Mouse (Mus musculus): ENCODE results near the gene Clca3b. TPM values are rescaled to one million over a fixed set of nuclear protein-coding genes. Genes with fewer than 3 reads are reported as not detected.
A peak's percentile ranks its signal among the peaks of the same experiment; 100 is the strongest.
"Not testable (repeated sequence)": the region's sequence is repeated elsewhere in the genome, so short reads cannot be mapped to it uniquely, and the experiment has no call there.

Gene Clca3b
- polyA plus RNA-seq (2012; ENCODE audit: insufficient read depth, insufficient read length, missing spikeins): not detected in 2 replicates

DNA sequence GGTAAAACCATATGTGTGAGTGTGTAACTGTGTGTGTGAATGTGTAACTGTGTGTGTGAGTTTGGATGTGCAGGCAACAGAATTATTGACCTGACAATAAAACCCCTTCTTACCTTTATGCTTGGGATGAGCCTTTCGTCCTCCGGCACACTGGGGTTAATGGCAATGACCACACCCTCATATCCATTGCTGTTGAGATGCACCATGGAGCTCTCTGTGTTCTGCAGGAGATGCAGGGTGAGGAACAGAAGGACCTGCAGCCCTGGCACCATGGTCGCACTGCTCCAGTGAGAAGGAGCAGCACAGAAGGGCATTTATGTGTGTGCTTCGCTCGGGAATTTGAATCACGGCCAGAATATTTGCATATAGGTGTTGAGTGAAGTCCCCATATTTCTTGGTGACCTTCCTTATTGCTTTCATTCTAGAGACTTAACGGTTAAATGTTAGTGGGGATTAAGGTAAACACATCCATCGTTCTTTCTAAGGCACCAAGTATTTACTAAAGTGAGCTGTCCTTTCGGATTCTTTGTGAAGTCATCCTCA is at the start of gene Clca3b:
Gene Clca3b (minus strand): TSS at position 344 of the 543 bp plus-strand sequence.
- H3K4me1 ChIP-seq (ENCODE audit: control insufficient read depth, insufficient read depth, low read length); H3K27ac ChIP-seq (ENCODE audit: insufficient read depth, low read depth, low read length); H3K4me3 ChIP-seq (ENCODE audit: insufficient read depth, low read length): not testable (repeated sequence)

DNA sequence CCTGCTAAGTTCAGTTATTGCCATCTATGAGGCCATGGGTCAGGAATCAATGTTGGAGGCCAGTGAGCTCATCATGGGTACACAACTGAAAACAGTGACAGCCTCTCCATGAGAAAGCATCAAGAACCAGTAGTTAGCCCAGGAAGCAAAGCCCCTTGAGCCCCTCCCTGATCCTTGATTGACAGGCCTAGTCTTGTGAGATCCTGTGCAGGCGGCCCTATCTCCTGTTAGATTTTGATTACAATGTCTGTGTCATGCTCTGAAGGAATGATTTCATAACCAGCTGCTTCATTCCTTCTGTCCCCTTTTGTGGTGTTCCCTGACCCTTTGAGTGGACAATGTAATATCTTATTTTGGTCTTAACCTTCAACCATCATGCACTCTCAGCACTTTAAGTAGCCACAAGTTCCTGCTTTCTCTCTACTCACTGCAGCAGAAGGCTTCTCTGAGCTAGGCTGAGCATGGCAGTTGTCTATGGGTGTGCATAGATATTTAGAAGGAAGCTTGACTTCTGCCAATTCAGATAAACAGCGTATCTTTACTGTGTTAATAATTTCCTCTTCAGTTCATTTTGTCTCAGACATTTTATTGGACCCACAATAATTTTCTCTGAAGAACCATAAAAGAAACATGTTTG is 48.0 kb upstream of the Clca3b start:
- Histone ChIP-seq H3K27ac (ENCODE audit: insufficient read depth, low read depth, low read length) (peak overlapping the region; percentile 93), H3K4me3 (ENCODE audit: insufficient read depth, low read length) (no peak overlapping the region), H3K4me1 (ENCODE audit: control insufficient read depth, insufficient read depth, low read length) (peaks cover 19% of the 10 kb centered on the region)
- no peak for TF ChIP-seq CTCF (IDR thresholded peaks at IDR 0.05; ENCODE audit: low read depth, low read length)
- TF ChIP-seq POLR2A (IDR thresholded peaks at IDR 0.05; ENCODE audit: borderline replicate concordance, low read depth, low read length): no peak

DNA sequence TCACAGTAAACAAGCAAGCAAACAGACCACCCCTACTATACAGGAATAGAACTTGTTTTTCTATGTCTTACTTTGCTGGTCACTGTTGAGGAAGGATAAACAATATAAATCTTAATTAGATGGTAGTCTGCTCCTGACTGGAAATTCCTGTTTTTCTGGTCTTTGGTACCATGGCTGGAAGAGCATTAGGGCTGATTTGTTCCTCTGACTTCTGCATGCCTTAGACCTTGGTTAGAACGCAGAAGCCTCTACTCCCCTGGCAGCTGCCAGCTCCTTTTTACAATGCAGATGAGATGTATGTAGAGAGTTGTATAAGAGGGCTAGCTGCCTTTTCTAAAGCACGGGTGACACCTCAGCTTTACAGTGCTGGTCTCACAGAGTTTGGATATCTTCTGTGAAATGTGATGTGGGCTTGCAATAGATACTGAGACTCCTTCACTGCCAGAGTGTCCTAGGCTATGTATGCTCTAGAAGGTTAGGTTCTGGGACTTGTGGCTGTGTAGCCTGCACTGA is 41.1 kb upstream of the Clca3b start:
- no peak overlapping the region for H3K4me3 ChIP-seq (ENCODE audit: insufficient read depth, low read length)
- no peaks in the 10 kb centered on the region for H3K4me1 ChIP-seq (ENCODE audit: control insufficient read depth, insufficient read depth, low read length)
- TF ChIP-seq POLR2A (IDR thresholded peaks at IDR 0.05; ENCODE audit: borderline replicate concordance, low read depth, low read length) (no peak), CTCF (IDR thresholded peaks at IDR 0.05; ENCODE audit: low read depth, low read length) (no peak)
- H3K27ac ChIP-seq (ENCODE audit: insufficient read depth, low read depth, low read length): no peak overlapping the region

DNA sequence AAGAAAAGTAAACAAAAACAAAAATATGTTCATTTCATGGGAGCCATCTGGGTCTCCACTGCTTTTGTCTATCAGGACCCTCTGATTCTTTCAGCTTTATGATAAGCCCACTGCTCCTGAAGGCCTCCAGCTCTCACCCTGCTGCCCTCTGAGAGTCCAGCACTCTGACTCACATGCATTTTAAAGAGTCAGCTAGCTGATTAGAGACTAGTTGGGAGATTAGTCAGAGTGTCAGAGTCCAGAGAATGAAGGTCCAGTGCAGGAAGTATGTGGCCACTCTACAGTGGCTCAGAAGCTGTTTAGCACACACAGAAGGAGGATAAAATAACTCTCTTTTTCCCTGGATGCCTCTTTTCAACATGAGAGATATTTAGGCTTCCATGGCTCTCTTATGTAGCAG is 37.8 kb upstream of the Clca3b start:
- Histone ChIP-seq H3K27ac (ENCODE audit: insufficient read depth, low read depth, low read length) (no peak overlapping the region), H3K4me1 (ENCODE audit: control insufficient read depth, insufficient read depth, low read length) (no peaks in the 10 kb centered on the region), H3K4me3 (ENCODE audit: insufficient read depth, low read length) (no peak overlapping the region)
- no peak for TF ChIP-seq CTCF (IDR thresholded peaks at IDR 0.05; ENCODE audit: low read depth, low read length)
- TF ChIP-seq POLR2A (IDR thresholded peaks at IDR 0.05; ENCODE audit: borderline replicate concordance, low read depth, low read length): no peak

DNA sequence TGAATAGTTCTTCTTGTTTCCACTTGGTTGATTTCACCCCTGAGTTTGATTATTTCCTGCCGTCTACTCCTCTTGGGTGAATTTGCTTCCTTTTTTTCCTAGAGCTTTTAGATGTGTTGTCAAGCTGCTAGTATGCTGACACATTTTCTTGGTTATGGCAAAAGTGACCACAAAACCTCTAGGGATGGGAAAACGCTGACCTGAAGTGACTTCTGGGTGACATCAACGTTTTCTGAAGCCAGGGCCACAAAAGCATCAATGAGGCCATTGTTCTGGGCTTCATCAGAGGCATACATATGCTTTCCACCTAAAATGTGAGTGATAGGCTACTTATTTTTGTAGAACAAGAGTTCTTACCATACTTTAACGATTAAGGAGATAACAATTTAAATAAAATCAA is 22.9 kb upstream of the Clca3b start:
- H3K4me1 ChIP-seq (ENCODE audit: control insufficient read depth, insufficient read depth, low read length); H3K4me3 ChIP-seq (ENCODE audit: insufficient read depth, low read length); H3K27ac ChIP-seq (ENCODE audit: insufficient read depth, low read depth, low read length): not testable (repeated sequence)

DNA sequence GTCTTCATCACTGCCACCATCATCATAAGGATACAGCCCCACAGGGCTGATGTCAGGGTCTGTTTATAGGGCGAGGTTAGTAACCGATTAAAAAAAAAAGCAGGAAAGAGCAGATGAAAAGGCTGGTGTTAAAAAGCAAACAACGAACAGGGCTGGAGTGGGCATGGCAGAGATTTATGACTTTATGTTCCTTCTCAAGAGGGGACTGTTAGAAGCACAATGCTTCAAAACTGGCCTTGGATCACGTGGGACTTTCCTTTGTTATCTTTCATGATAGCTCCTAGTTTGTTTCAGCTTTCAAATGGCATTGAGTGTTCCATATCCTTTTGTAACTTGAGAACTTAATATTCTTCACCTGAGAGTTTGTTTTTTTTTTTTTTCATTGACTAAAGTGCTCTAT is 427 bp upstream of the Clca3b start:
- Histone ChIP-seq H3K27ac (ENCODE audit: insufficient read depth, low read depth, low read length) (no peak overlapping the region), H3K4me1 (ENCODE audit: control insufficient read depth, insufficient read depth, low read length) (no peaks in the 10 kb centered on the region), H3K4me3 (ENCODE audit: insufficient read depth, low read length) (no peak overlapping the region)
- TF ChIP-seq POLR2A (IDR thresholded peaks at IDR 0.05; ENCODE audit: borderline replicate concordance, low read depth, low read length): no peak
- no peak for TF ChIP-seq CTCF (IDR thresholded peaks at IDR 0.05; ENCODE audit: low read depth, low read length)

DNA sequence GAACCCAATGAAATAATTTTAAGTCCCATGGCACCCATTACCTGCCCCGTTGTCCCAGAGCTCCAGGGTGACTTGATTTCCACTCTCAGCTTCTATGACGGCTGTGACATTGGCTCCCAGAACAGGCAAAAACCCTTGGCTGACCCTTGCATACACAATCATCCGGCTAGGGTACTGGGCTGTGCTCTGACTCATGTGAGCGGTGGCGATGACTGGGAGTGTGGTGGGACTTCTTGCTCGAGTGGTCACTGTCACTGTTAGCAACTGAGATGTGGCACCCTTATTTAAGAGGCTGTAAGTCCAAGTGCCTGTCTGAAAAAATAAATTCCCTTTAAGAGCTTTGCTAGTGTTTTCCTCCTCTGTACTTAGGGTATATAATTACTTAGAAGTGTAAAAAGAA is 21.9 kb downstream of the Clca3b start:
- TF ChIP-seq CTCF (IDR thresholded peaks at IDR 0.05; ENCODE audit: low read depth, low read length) (no peak), POLR2A (IDR thresholded peaks at IDR 0.05; ENCODE audit: borderline replicate concordance, low read depth, low read length) (no peak)
- H3K4me1 ChIP-seq (ENCODE audit: control insufficient read depth, insufficient read depth, low read length): no peaks in the 10 kb centered on the region
- no peak overlapping the region for H3K4me3 ChIP-seq (ENCODE audit: insufficient read depth, low read length)
- no peak overlapping the region for H3K27ac ChIP-seq (ENCODE audit: insufficient read depth, low read depth, low read length)

DNA sequence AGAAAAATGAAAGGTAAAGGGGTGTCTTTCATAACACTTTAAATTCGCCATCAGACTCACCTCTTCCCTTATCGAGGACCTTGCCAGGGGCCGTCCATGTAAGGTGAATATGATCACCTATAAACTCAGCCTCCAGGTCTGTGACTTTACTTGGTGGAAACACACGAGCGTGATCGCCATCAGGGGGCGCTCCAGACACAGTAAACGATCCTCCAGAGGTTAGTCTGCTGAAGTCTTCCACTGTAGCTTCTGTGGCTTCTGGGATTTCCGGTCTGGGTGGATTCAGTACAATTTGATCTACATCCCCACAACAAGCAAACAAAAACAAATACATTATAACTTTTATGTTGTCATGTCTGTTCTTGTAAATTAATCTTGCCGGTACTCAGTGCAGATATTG is 24.0 kb downstream of the Clca3b start:
- TF ChIP-seq POLR2A (IDR thresholded peaks at IDR 0.05; ENCODE audit: borderline replicate concordance, low read depth, low read length) (no peak), CTCF (IDR thresholded peaks at IDR 0.05; ENCODE audit: low read depth, low read length) (peak; percentile 90)
- H3K4me1 ChIP-seq (ENCODE audit: control insufficient read depth, insufficient read depth, low read length): no peaks in the 10 kb centered on the region
- H3K27ac ChIP-seq (ENCODE audit: insufficient read depth, low read depth, low read length): no peak overlapping the region
- H3K4me3 ChIP-seq (ENCODE audit: insufficient read depth, low read length): no peak overlapping the region

DNA sequence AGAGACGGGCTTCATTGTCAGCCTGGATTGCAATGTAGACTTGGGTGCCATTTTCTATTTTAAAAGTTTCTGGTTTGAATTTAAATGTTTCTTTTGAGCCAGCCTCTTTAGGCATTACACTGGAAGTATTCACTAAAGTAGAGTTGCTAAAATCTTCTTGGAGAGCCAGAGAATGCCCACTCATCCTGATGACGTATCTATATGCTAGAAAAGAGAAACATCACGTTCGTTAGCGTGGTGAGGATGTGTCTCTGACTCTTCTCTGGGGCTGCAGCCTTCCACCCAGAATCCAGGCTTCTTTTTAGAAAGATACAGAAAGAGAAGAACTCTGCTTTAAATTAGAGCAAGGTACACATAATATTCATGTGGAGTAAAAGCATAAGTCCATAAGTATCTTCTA is 25.8 kb downstream of the Clca3b start:
- TF ChIP-seq CTCF (IDR thresholded peaks at IDR 0.05; ENCODE audit: low read depth, low read length) (no peak), POLR2A (IDR thresholded peaks at IDR 0.05; ENCODE audit: borderline replicate concordance, low read depth, low read length) (no peak)
- Histone ChIP-seq H3K4me3 (ENCODE audit: insufficient read depth, low read length) (no peak overlapping the region), H3K27ac (ENCODE audit: insufficient read depth, low read depth, low read length) (no peak overlapping the region), H3K4me1 (ENCODE audit: control insufficient read depth, insufficient read depth, low read length) (no peaks in the 10 kb centered on the region)

DNA sequence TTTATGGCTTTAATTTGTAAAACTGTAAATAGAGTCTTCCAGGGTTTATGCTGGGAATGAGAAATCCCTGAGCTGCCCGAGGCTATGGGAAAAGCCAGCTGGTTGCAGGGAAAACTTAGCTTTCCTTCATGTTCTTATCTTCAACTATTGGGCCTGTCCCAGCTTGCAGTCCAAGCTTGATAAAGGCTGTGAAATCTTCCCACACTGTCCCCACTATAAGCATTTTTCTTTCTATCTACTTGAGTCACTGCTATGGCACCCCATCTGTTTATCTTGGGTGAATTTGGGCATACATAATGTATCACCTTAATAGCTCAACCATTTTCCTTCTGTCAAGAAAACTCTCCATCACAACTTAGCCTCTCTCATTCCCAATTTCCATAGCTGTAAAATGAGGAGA is 28.5 kb downstream of the Clca3b start:
- no peak for TF ChIP-seq POLR2A (IDR thresholded peaks at IDR 0.05; ENCODE audit: borderline replicate concordance, low read depth, low read length)
- no peak for TF ChIP-seq CTCF (IDR thresholded peaks at IDR 0.05; ENCODE audit: low read depth, low read length)
- Histone ChIP-seq H3K4me1 (ENCODE audit: control insufficient read depth, insufficient read depth, low read length) (no peaks in the 10 kb centered on the region), H3K27ac (ENCODE audit: insufficient read depth, low read depth, low read length) (no peak overlapping the region), H3K4me3 (ENCODE audit: insufficient read depth, low read length) (no peak overlapping the region)

DNA sequence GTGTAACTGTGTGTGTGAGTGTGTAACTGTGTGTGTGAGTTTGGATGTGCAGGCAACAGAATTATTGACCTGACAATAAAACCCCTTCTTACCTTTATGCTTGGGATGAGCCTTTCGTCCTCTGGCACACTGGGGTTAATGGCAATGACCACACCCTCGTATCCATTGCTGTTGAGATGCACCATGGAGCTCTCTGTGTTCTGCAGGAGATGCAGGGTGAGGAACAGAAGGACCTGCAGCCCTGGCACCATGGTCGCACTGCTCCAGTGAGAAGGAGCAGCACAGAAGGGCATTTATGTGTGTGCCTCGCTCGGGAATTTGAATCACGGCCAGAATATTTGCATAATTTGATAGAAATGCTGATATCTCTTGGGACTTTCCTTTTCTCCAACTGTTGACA is 29.9 kb downstream of the Clca3b start, which contains the start of gene Clca3a2:
Gene Clca3a2 (minus strand): TSS at position 276 of the 400 bp plus-strand sequence.
- H3K4me1 ChIP-seq (ENCODE audit: control insufficient read depth, insufficient read depth, low read length); H3K27ac ChIP-seq (ENCODE audit: insufficient read depth, low read depth, low read length); H3K4me3 ChIP-seq (ENCODE audit: insufficient read depth, low read length): not testable (repeated sequence)

DNA sequence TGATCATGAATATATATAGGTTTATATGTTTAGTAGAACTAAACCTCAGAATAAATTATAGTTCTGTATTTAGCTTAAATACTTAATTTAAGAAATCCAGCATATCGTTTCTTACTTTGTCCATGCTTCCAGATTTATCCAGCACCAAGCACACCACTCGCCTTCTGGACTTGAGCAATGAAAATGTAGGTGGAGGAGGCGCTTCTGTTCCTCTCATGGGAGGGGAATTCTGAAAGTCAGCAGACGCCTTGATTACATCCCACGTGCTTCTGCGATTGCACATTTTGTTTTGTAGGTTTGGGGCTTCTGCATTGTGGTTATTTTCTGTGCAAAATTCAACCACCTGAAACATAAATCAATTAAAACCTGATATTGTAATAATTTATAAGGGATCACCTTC is 35.8 kb downstream of the Clca3b start:
- not testable (repeated sequence) for H3K4me3 ChIP-seq (ENCODE audit: insufficient read depth, low read length); H3K4me1 ChIP-seq (ENCODE audit: control insufficient read depth, insufficient read depth, low read length); H3K27ac ChIP-seq (ENCODE audit: insufficient read depth, low read depth, low read length)

Data from bone marrow macrophage, adult 2 months (primary cell).